Mouse (Mus musculus) brown adipose tissue, adult 24 weeks (tissue): ENCODE data around the gene Cilp2. TPM values are rescaled to one million over a fixed set of nuclear protein-coding genes. Genes with fewer than 3 reads are reported as not detected.

Experiments used
- H3K27ac ChIP-seq: fragments of 200-500 bp; replicated peaks from 2 replicates; pipeline ENCODE4 v1.5.1; 2012; ENCODE audit warnings: low read depth, mild to moderate bottlenecking, low read length
- H3K4me1 ChIP-seq: fragments of 200-500 bp; 2 replicates; pipeline ENCODE4 v1.6.1; 2012; ENCODE audit warnings: low read length, mixed read lengths; ENCODE audit not compliant: control insufficient read depth, insufficient read depth, insufficient read length
- H3K4me3 ChIP-seq: fragments of 200-500 bp; 2 replicates; pipeline ENCODE4 v1.5.1; 2012; ENCODE audit warnings: low read depth, mild to moderate bottlenecking, low read length, moderate library complexity; ENCODE audit not compliant: insufficient read depth
- polyA plus RNA-seq: library from polyadenylated mRNA; stranded (reverse); fragments of >200 nt; gene quantifications from 2 replicates; pipeline ENCODE4 v1.2.4, GENCODE M21; 2012; ENCODE audit not compliant: missing spikeins, insufficient read depth, insufficient read length

Cilp2 gene
- polyA plus RNA-seq, 1 experiment: not detected

GRCm38 (mm10) chr8:69911917-69912316, 24.4 kb upstream of the Cilp2 start:
- H3K4me1 ChIP-seq: no peaks in the 10 kb centered on the region
- no peak overlapping the region for H3K27ac ChIP-seq
- no peak overlapping the region for H3K4me3 ChIP-seq

DNA sequence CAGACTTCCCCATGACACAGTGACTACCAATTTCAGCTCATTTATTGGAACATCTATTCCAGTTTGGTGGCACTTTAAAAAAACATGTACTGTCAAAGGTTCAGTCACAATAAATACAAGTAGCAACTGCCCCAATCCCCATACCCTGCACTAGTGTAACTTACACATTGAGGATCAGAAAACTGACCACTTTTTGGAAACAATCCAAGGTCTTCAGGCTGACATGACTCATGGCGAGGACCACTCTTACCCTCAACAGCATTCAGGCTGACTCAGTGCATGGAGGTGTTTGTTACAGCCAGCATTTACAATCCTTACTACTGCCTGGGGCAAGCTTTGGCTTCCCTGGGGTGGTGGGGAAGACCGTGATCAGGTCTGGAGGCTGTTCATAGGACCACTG, 19.6 kb upstream of the Cilp2 start:
- Histone ChIP-seq H3K27ac (no peak overlapping the region), H3K4me1 (peaks cover 4% of the 10 kb centered on the region), H3K4me3 (no peak overlapping the region)

DNA sequence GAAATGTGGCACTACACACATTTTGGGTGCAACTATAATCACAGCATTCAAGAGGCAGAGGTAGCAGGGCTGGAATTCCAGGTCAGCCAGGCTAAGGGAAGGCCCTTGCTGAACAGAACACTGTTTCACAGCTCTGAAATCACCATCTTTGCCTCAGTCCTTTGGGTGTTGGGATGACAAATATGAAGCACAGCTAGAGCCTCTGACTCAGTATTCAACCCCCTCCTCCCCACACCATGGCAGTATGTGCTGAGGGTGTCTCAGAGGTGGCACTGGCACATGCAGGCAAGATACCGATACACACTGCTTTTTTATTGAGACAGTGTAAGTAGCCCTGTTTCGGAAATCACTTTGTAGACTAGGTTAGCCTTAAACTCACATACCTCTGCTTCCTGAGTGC, 18.8 kb upstream of the Cilp2 start:
- Histone ChIP-seq H3K27ac (no peak overlapping the region), H3K4me1 (peaks cover 6% of the 10 kb centered on the region), H3K4me3 (no peak overlapping the region)

GRCm38 (mm10) chr8:69904096-69904495, 16.6 kb upstream of the Cilp2 start:
- Histone ChIP-seq H3K4me1 (peaks cover 6% of the 10 kb centered on the region), H3K4me3 (no peak overlapping the region), H3K27ac (no peak overlapping the region)

GRCm38 (mm10) chr8:69903063-69903542, 15.6 kb upstream of the Cilp2 start:
- H3K27ac ChIP-seq: 0 out of 2 replicates have a peak overlapping the region, but pooled peaks have one; percentile 11
- peak overlapping the region; percentile 56 for H3K4me3 ChIP-seq
- H3K4me1 ChIP-seq: peaks cover 6% of the 10 kb centered on the region

DNA sequence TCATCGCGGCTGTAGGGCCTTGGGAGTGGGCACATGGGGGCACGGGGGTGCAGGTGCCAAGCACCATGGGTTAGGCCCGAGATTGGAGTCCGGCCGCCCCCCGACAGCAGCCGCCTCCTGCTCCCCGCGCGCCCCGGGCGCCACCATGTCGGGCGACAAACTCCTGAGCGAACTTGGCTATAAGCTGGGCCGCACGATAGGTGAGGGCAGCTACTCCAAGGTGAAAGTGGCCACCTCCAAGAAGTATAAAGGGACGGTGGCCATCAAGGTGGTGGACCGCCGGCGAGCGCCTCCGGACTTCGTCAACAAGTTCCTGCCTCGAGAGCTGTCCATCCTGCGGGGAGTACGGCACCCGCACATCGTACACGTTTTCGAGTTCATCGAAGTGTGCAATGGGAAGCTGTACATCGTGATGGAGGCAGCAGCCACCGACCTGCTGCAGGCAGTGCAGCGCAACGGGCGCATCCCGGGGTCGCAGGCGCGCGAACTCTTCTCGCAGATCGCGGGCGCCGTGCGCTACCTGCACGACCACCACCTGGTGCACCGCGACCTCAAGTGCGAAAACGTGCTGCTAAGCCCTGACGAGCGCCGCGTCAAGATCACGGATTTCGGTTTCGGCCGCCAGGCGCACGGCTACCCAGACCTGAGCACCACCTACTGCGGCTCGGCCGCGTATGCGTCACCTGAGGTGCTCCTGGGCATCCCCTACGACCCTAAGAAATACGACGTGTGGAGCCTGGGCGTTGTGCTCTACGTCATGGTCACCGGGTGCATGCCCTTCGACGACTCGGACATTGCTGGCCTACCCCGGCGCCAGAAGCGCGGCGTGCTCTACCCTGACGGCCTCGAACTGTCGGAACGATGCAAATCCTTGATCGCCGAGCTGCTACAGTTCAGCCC, 14.9 kb upstream of the Cilp2 start, which contains the start of the genes Tssk6, Ndufa13 and Yjefn3:
Tssk6 (plus strand) TSS at position 22 of the 900 bp plus-strand sequence.
Ndufa13 (minus strand) TSS at position 396 of the 900 bp plus-strand sequence.
Yjefn3 (minus strand) TSS at position 550 of the 900 bp plus-strand sequence.
- Histone ChIP-seq H3K27ac (peak within 1 kb of the TSS; percentile 94), H3K4me3 (peak within 1 kb of the TSS; percentile 89), H3K4me1 (peaks cover 6% of the 10 kb centered on the region)

- Histone ChIP-seq H3K4me1 (peaks cover 6% of the 10 kb centered on the region), H3K4me3 (peak overlapping the region; percentile 89)
These were observed 14.1 kb upstream of the Cilp2 start for GRCm38 (mm10) chr8:69901484-69902162.

DNA sequence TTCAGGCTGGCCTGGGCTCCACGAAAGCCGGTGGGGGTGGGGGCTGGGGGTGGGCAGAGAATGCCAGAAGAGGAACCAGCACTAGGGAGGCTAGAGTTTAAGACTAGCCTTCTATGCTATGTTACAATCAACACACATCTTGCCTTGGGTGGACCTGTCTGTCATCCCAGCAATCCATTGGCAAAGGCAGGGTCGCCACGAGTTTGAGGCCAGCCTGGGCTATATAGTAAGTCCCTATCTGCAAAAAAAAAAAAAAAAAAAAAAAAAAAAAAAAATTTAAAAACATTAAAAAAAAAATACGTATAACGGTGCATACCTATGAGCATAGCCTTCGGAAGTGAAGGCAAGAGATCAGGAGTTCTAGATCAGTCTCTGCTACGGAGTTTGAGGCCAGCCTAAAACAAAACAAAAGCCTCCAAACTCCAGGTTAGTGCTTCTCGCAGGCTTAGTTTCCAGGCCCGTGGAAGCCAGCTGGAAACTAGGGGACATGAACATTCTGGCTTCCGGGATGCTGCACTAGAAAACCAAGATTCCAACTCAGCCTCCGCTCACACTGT, 13.5 kb upstream of the Cilp2 start:
- Histone ChIP-seq H3K4me3 (peak overlapping the region; percentile 89), H3K27ac (peak overlapping the region; percentile 94), H3K4me1 (peaks cover 6% of the 10 kb centered on the region)

More at GRCm38 (mm10) chr8:69901484-69902162, 14.1 kb upstream of the Cilp2 start:
- peak overlapping the region; percentile 94 for H3K27ac ChIP-seq

DNA sequence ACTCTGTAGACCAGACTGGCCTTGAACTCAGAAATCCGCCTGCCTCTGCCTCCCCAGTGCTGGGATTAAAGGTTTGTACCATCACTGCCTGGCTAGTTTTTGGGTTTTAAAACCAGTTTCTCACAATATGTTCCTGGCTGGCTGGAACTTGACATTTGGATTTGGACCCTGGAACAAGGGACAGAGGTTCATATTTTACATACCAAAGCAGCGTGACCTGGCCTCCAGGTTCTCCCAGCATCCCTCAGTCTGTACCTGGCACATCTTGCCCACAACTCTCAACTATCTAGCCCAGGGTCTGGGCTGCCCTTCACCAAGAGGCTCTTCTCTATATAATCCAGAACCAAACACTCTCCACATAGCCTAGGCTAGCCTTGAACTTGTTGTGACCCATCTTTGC, 12.4 kb upstream of the Cilp2 start:
- H3K4me1 ChIP-seq: peaks cover 6% of the 10 kb centered on the region

DNA sequence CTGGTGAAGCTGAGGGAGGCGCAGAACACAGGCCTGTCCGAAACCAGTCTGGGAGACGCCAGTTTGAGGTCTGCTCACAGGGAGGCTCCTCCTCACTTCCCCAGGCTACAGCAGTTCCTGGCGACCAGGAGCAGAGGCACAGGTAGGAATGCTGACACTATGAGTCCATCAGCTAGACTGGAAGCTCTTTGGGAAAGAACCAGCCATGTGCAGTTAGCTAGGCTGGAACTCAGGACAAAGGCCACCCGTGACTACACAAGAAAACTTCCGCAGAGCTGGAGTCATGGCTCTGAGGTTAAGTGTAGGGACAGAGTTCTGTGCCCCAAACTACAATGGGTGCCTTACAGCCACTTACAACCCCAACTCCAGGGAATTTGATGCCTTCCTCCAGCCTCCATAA, 10.4 kb upstream of the Cilp2 start:
- no peak overlapping the region for H3K27ac ChIP-seq
- H3K4me1 ChIP-seq: peaks cover 6% of the 10 kb centered on the region
- H3K4me3 ChIP-seq: no peak overlapping the region

More for the DNA sequence above, 12.4 kb upstream of the Cilp2 start:
- Histone ChIP-seq H3K27ac (no peak overlapping the region), H3K4me3 (no peak overlapping the region)

DNA sequence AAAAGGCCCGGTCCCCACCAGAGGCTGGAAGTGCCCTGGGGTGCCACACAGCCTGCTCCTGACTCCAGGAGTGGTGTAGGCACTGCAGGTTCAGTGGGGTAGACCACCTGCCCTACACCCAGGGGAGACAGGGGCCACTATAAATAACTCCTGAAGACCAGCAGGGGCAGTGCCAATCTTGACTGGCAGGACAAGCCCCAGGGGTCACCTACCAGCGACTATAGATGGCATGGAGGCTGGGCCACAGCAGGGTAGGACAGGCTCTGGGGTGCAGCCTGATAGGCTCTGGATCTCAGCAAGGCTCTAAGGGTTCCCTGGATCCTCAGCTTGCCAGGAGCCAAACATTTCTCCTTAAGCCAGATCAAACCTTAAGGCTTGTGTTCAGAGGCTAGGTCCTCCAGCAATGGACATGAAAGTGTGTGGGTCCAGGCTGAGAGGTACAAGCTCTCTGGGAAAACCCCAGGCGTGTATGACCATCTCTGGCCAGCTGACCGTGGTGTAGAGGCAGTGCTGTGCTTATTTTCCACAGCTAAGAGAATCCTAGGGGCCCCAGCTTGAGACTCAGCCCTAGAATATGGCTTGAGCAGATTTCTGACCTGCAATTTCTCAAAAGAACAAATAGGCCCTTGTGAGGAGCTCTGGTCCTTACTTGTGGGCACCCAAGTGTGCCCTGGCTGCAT, 8.4 kb upstream of the Cilp2 start:
- Histone ChIP-seq H3K4me3 (no peak overlapping the region), H3K27ac (no peak overlapping the region), H3K4me1 (no peaks in the 10 kb centered on the region; the same call in none of the 2 replicates)

DNA sequence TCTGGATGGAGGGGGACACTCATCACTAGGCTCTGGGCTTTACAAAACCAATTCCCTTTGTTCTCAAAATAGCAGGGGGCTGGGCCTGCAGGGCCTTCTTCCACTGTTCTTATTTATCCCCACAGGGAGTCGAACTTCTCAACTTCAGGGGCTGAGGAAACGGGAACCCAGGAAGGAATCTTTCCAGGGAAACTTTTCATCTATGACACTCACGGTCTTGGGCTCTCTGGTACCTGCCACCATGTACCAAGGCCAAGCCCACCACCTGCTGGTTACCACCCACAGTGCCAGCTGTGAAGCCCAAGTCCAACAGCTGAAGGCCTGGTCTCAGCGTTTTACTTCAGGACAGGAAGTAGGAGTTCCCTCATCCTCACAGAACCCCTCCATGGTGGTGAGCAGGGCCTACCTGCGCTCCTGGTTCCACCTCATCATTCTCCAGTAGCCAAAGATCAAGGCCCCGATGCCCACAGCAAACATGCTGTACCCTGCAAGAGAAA, 7.4 kb upstream of the Cilp2 start:
- H3K27ac ChIP-seq: no peak overlapping the region
- H3K4me3 ChIP-seq: no peak overlapping the region
- no peaks in the 10 kb centered on the region; the same call in 1 of the 2 replicates for H3K4me1 ChIP-seq

DNA sequence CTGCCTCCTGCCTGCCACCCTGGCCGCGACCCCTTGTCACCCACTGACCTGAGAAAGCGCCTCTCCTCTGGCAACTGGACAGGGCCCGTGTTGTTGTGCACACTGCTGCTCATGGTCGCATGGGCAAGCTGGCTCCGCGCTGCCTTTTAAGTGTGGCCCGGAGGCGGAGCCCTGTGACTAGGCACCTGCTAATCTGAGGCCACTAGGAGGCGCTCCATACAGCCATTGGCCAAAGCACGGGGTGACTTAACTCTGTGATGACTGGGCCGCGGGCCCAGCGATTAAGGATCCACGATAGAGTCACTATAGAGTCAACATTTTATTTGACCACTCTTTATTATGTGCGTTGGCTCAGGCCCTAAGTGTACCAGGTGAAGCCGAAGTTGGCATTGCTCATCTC, 6.4 kb upstream of the Cilp2 start:
- no peaks in the 10 kb centered on the region; the same call in 1 of the 2 replicates for H3K4me1 ChIP-seq
- no peak overlapping the region for H3K4me3 ChIP-seq
- no peak overlapping the region for H3K27ac ChIP-seq

GRCm38 (mm10) chr8:69890813-69891241, 3.3 kb upstream of the Cilp2 start:
- H3K4me1 ChIP-seq: peaks cover 6% of the 10 kb centered on the region; the same call in 1 of the 2 replicates
- no peak overlapping the region for H3K4me3 ChIP-seq
- no peak overlapping the region for H3K27ac ChIP-seq
